Mouse (Mus musculus) liver, embryonic 14.5 days (tissue): ENCODE data around the gene Gm10638.

Source experiments
- CTCF ChIP-seq: IDR thresholded peaks from 2 replicates; pipeline ENCODE4 v1.5.1; 2016; ENCODE audit warnings: antibody characterized with exemption, low read depth, control low read depth
- EP300 ChIP-seq: IDR thresholded peaks from 2 replicates; pipeline ENCODE4 v1.6.1; 2016; ENCODE audit warnings: antibody characterized with exemption, low read depth

DNA sequence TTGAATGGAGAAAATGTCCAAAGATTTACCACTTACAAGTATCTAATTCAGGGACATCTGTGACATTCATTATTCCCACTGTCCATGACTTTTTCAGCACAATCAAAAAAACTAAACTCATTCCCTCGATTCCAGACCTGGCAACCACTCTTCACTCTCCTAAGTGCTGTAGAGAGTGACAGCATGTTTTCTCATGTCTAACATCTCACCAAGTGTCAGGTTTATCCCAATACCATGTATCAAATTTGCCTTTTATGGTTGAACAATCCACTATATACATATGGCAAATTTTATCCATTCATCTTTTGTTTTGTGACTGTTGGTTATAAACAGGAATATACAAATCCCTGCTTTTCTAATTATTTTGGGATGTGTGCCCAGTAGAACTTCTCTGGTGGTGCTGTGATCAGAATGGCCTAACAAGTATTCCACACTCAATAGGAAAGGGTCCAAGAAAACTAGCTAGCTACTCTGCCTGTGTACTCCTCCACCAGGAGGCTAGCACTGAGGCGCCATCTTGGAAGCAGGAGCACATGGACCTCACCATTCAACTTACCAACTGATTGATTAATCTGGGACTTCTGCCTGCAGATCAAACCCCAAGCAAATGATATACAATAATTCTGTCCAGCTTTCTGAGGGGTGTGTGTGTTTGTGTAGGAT, 27.0 kb upstream of the Gm10638 start:
- TF ChIP-seq CTCF = no peak
- no peak for TF ChIP-seq EP300
